Mouse (Mus musculus): Measurements from ENCODE around the gene Smpd4. TPM values are rescaled to one million over a fixed set of nuclear protein-coding genes. Genes with fewer than 3 reads are reported as not detected.
"Not testable (repeated sequence)": the region's sequence is repeated elsewhere in the genome, so short reads cannot be mapped to it uniquely, and the experiment has no call there.

Smpd4 gene
- polyA plus RNA-seq, 1 experiment = 196 TPM

DNA sequence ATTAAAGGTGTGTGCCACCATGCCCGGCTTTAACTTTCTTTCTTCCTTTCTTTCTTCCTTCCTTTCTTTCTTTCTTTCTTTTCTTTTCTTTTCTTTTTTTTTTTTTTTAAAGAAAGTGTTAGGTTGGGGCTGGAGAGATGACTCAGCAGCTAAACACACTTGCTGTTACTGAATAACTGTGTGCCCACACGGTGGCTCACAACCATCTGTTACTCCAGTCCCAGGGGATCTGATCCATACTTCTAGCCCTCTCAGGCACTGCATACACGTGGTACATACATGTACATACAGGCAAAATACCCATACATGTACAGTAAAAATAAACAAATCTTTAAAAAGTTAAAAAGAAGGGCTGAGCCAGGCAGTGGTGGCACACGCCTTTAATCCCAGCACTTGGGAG lies 7.8 kb upstream of the Smpd4 start:
- Histone ChIP-seq H3K4me1 (ENCODE audit: control insufficient read depth, insufficient read depth, low read length) (no peaks in the 10 kb centered on the region), H3K4me3 (ENCODE audit: insufficient read depth, low read length) (no peak overlapping the region), H3K27ac (ENCODE audit: insufficient read depth, low read length) (no peak overlapping the region)
- TF ChIP-seq CTCF (IDR thresholded peaks at IDR 0.05; ENCODE audit: extremely low read depth, insufficient read depth, low read length) (no peak), POLR2A (IDR thresholded peaks at IDR 0.05; ENCODE audit: extremely low read depth, insufficient read depth, low read length) (no peak)

DNA sequence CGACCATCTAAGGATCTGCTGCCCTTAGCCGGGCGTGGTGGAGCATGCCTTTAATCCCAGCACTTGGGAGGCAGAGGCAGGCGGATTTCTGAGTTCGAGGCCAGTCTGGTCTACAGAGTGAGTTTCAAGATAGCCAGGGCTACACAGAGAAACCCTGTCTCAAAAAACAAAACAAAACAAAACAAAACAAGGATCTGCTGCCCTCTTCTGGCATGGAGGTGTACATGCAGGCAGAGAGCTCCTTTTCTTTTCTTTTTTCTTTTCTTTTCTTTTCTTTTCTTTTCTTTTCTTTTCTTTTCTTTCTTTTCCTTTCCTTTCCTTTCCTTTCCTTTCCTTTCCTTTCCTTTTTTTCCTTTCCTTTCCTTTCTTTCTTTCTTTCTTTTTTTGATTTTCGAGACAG lies 4.4 kb upstream of the Smpd4 start:
- H3K27ac ChIP-seq (ENCODE audit: insufficient read depth, low read length); H3K4me1 ChIP-seq (ENCODE audit: control insufficient read depth, insufficient read depth, low read length); H3K4me3 ChIP-seq (ENCODE audit: insufficient read depth, low read length): not testable (repeated sequence)
- TF ChIP-seq CTCF (IDR thresholded peaks at IDR 0.05; ENCODE audit: extremely low read depth, insufficient read depth, low read length) = peak; percentile 44; the same call in 1 of the 2 replicates

DNA sequence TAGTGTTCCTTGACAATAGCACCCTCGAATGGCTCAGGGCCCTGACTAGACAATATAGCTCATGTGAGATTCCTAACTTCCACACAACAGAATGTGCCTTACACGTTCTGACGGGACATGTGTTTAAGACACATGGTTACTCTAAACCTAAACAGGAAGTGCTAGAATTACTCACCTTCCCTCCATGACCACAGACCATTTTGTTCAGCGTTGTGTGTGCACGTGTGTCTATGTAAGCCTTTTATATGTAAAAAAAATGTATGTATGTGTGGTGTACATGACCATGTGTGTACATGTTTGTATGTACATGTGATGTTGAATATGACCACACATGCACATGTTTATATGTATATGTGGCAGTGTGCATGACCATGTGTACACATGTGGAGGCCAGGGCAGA lies 2.9 kb upstream of the Smpd4 start:
- peaks cover 5% of the 10 kb centered on the region; the same call in 1 of the 2 replicates for H3K4me1 ChIP-seq (ENCODE audit: control insufficient read depth, insufficient read depth, low read length)
- no peak overlapping the region for H3K27ac ChIP-seq (ENCODE audit: insufficient read depth, low read length)
- TF ChIP-seq POLR2A (IDR thresholded peaks at IDR 0.05; ENCODE audit: extremely low read depth, insufficient read depth, low read length) (no peak), CTCF (IDR thresholded peaks at IDR 0.05; ENCODE audit: extremely low read depth, insufficient read depth, low read length) (no peak)
- H3K4me3 ChIP-seq (ENCODE audit: insufficient read depth, low read length) = no peak overlapping the region

DNA sequence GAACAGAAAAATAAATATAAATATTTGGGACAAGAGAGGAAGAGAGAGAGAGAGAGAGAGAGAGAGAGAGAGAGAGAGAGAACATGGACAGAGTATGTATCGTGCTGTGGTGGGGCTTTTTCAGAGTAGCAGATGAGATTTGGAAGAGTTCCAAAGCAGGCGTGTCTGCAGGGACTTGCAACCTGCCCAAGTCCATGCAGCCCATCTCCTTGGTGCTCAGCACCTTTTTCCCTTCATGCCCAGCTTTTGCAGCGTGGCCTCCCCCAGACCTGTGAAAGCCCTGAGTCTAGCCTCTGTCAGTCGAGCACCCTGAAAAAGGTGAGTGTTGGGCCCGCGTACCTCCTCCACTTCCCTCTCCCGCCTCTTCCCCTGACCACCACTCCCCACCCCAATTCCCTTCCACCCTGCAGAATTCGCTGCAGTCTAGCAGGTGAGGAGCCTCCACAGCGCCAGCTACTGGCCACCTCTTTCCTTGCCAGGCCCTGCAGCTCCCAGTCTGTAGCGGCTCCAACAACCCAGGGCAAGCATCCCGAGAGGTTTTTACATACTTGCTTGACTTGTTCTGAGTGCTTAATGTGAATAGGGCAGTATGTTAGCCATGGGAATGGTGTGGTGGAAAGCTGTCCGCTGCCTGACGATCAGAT lies 1.1 kb upstream of the Smpd4 start:
- Histone ChIP-seq H3K4me1 (ENCODE audit: control insufficient read depth, insufficient read depth, low read length) (peaks cover 5% of the 10 kb centered on the region; the same call in 1 of the 2 replicates), H3K27ac (ENCODE audit: insufficient read depth, low read length) (no peak overlapping the region), H3K4me3 (ENCODE audit: insufficient read depth, low read length) (no peak overlapping the region)

DNA sequence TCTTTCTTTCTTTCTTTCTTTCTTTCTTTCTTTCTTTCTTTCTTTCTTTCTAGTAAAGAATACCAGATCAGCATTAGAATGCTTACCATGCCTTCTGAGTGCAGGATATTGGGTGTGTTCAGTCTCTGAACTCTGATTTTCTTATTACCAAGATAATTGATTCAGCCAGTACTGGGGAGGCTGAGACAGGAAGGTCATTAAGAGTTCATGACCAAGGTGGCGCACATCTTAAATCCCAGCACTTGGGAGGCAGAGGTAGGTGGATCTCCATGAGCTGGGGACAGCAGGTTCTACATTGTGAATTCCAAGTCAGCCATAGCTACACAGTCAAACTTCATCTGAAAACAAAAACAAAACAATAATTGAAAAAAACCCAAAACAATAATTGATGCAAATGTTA lies 2.8 kb downstream of the Smpd4 start:
- no peak overlapping the region for H3K4me3 ChIP-seq (ENCODE audit: insufficient read depth, low read length)
- H3K4me1 ChIP-seq (ENCODE audit: control insufficient read depth, insufficient read depth, low read length) = peaks cover 5% of the 10 kb centered on the region; the same call in 1 of the 2 replicates
- H3K27ac ChIP-seq (ENCODE audit: insufficient read depth, low read length) = no peak overlapping the region
- TF ChIP-seq POLR2A (IDR thresholded peaks at IDR 0.05; ENCODE audit: extremely low read depth, insufficient read depth, low read length) (no peak), CTCF (IDR thresholded peaks at IDR 0.05; ENCODE audit: extremely low read depth, insufficient read depth, low read length) (no peak)

More for the DNA sequence above, 1.1 kb upstream of the Smpd4 start:
- TF ChIP-seq CTCF (IDR thresholded peaks at IDR 0.05; ENCODE audit: extremely low read depth, insufficient read depth, low read length) = peak; percentile 72
- TF ChIP-seq POLR2A (IDR thresholded peaks at IDR 0.05; ENCODE audit: extremely low read depth, insufficient read depth, low read length) = no peak

DNA sequence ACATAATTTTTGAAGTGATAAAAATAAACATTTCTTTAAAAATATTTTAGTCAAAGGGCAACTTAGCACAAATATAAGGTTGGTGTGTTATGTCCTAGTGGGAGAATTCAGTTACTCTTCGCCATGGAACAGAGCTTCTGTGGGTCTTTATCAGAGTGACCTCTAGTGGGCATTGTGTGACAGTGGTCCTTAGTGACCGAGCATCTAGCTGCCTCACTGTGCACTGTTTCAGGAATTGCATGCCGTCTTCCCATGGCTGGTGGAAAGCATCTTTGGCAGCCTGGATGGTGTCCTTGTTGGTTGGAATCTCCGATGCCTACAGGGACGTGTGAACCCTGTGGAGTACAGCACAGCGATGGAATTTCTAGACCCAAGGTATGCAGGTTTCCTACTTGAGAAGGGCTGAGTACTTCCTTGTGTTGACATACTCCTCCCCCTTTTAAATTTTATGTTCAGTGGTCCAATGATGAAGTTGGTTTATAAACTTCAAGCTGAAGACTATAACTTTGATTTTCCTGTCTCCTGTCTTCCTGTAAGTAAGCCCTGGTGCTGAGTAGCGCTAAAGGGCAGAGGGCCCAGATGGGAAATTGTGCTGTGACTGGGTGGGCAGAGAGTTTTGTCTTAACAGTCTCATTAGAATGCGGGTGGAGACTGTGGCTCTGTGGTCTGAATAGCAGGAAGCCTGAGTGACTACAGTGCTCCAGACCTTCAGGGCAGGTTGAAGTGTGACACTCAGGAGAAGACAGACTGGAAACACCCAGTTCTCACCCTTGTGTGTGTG lies 6.5 kb downstream of the Smpd4 start:
- H3K4me1 ChIP-seq (ENCODE audit: control insufficient read depth, insufficient read depth, low read length) = no peaks in the 10 kb centered on the region
- H3K27ac ChIP-seq (ENCODE audit: insufficient read depth, low read length) = no peak overlapping the region
- H3K4me3 ChIP-seq (ENCODE audit: insufficient read depth, low read length) = no peak overlapping the region
- TF ChIP-seq CTCF (IDR thresholded peaks at IDR 0.05; ENCODE audit: extremely low read depth, insufficient read depth, low read length) (peak; percentile 54), POLR2A (IDR thresholded peaks at IDR 0.05; ENCODE audit: extremely low read depth, insufficient read depth, low read length) (no peak)

DNA sequence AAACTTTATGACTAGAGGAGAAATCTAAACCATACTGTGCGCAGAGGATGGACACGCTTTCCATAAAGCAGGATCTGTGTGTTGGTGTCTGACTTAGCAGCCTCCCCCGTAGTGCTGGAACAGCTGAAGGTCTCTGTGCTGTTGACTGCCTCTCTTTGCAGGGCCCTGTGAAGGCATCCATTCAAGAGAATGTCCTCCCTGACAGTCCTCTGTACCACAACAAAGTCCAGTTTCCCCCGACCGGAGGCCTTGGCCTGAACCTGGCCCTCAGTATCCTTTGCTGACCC lies 7.1 kb downstream of the Smpd4 start:
- Histone ChIP-seq H3K4me3 (ENCODE audit: insufficient read depth, low read length) (no peak overlapping the region), H3K27ac (ENCODE audit: insufficient read depth, low read length) (no peak overlapping the region), H3K4me1 (ENCODE audit: control insufficient read depth, insufficient read depth, low read length) (no peaks in the 10 kb centered on the region)
- TF ChIP-seq CTCF (IDR thresholded peaks at IDR 0.05; ENCODE audit: extremely low read depth, insufficient read depth, low read length) = no peak
- no peak for TF ChIP-seq POLR2A (IDR thresholded peaks at IDR 0.05; ENCODE audit: extremely low read depth, insufficient read depth, low read length)

DNA sequence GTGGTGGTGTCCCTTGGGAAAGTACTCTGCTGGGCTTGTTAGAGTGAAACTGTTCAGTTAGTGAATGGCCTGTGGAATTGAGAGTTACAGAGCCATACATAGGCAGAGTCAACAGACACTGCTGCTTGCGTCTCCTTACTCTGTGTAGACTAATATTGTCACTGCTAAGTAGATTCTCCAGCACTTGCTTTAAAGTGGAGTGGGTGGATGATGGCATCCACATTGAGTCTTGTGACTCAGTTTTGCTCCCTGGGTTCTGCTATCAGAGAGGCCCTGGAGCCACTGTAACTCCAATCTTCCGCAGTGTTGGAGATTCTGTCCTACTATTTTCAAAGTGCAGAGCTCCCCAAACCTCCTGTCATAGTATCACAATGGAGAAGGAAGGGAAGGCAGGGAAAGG lies 13.4 kb downstream of the Smpd4 start:
- H3K4me1 ChIP-seq (ENCODE audit: control insufficient read depth, insufficient read depth, low read length) = no peaks in the 10 kb centered on the region
- H3K27ac ChIP-seq (ENCODE audit: insufficient read depth, low read length) = no peak overlapping the region
- no peak for TF ChIP-seq CTCF (IDR thresholded peaks at IDR 0.05; ENCODE audit: extremely low read depth, insufficient read depth, low read length)
- no peak for TF ChIP-seq POLR2A (IDR thresholded peaks at IDR 0.05; ENCODE audit: extremely low read depth, insufficient read depth, low read length)
- H3K4me3 ChIP-seq (ENCODE audit: insufficient read depth, low read length) = no peak overlapping the region

DNA sequence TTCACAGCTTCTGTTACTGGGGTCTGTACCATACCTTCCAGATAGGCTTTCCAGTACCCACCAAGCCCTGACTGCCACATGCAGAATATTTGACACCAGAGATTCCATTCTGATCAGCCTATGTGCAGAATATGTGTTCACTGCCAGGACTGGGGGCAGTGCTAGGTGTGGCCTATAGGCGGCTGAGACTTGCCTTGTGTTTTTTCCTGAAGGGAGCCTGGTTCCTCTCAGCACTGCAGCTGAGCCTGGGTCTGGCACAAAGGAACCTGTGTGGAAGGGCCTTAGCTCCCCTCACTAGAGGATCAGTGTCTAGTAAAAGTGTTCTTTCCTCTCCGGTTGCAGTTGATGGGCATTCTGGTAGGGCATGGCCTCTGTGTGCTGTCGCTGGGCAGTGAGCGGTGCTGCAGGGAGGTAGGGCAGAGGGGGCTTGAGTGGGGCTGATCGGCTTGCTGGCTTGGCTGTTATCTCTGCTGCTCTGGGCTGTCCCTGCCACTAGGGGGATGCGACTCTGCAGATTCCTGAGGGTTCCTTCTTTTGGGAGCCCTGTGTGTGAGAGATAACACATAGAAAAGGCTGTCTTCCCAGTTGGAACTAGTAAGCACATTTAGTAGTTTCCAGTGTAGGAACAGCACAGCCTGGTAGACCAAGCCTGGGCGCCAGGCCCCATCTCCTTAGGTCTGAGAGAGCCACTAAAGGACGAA lies 14.5 kb downstream of the Smpd4 start:
- TF ChIP-seq POLR2A (IDR thresholded peaks at IDR 0.05; ENCODE audit: extremely low read depth, insufficient read depth, low read length) (no peak), CTCF (IDR thresholded peaks at IDR 0.05; ENCODE audit: extremely low read depth, insufficient read depth, low read length) (peak; percentile 38; the same call in 1 of the 2 replicates)
- H3K4me1 ChIP-seq (ENCODE audit: control insufficient read depth, insufficient read depth, low read length) = no peaks in the 10 kb centered on the region
- H3K27ac ChIP-seq (ENCODE audit: insufficient read depth, low read length) = no peak overlapping the region
- no peak overlapping the region for H3K4me3 ChIP-seq (ENCODE audit: insufficient read depth, low read length)
